Mouse (Mus musculus): Measurements from ENCODE around the gene Xkr7.

DNA sequence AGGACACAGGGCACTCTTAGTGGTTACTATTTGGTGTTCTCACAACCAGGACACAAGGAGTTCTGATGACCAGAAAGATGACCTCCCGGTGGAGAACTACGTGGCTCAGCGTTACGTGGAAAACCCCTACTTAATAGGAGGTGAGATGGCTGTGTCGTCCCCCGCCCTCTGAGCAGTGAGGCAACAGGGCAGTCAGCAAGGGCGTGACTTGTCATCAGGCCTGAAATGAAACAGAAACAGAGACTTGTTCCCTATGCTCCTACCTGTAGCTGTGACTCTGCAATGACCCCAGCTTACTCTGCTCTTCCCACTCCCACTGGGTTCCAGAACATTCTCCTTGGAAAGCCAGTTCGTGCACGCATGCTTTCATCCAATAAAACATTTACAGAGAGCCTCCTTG, 40.1 kb upstream of the Xkr7 start:
- no peak for TF ChIP-seq CTCF (IDR thresholded peaks at IDR 0.05; ENCODE audit: borderline replicate concordance, control insufficient read depth, extremely low read depth, insufficient read depth, low read length, poor library complexity)
- TF ChIP-seq POLR2A (IDR thresholded peaks at IDR 0.05; ENCODE audit: control insufficient read depth, extremely low read depth, insufficient read depth, low read length, poor library complexity), result no peak
